In the genomic region with DNA sequence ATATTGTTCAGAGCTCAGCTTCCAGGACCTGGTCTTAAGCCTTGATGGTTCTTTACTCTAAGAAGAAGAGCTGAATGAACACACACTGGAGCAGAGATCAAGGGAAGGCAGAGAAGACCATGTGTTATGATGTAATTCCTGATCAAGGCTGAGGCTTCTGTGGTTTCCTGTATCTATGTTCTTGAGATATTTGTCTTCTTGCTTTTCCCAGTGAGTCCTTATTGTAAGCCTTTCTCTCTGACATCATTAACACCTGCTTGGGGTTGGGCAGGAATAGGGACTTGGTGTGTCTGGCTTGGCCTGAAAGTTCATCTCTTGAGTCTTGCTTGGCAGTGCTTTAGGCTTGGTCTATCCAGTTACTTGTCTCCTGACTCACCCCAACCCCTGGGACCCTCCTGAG, we compare ENCODE assay signal across 26 mouse cellular contexts. TPM values are rescaled to one million over a fixed set of nuclear protein-coding genes. Genes with fewer than 3 reads are reported as not detected.
DNase-seq lines count a peak whose midpoint lies in the region; ATAC-seq lines count a peak whose summit lies in the region.
"Had no signal": no experiment of that assay in that cellular context is flagged by ENCODE, and none has a peak within 500 bp of the region (broad histone marks: within the 10 kb centered on the region; RNA-seq: fewer than 3 reads in every experiment).

No protein-coding gene starts in this region.

- no peaks in the 10 kb centered on the region for H3K9me3 ChIP-seq in forebrain, embryonic 11.5 days (ENCODE audit: control insufficient read depth, low read length)
- H3K9me3 ChIP-seq: embryonic facial prominence, embryonic 13.5 days; heart, embryonic 15.5 days; hindbrain, embryonic 10.5 days; intestine, embryonic 15.5 days; limb, embryonic 12.5 days; liver, embryonic 12.5 days; neural tube, embryonic 12.5 days had no signal

- H3K4me1 ChIP-seq in forebrain, embryonic 11.5 days (replicated peaks; ENCODE audit: control insufficient read depth, insufficient read depth, low read length) = no peaks in the 10 kb centered on the region
- H3K4me1 ChIP-seq: embryonic facial prominence, embryonic 13.5 days; heart, embryonic 15.5 days; hindbrain, embryonic 10.5 days; intestine, embryonic 15.5 days; limb, embryonic 12.5 days; liver, embryonic 12.5 days; neural tube, embryonic 12.5 days had no signal

- no peak overlapping the region for H3K27ac ChIP-seq in forebrain, embryonic 11.5 days (ENCODE audit: low read depth, low read length)
- H3K27ac ChIP-seq: embryonic facial prominence, embryonic 13.5 days; heart, embryonic 15.5 days; hindbrain, embryonic 10.5 days; intestine, embryonic 15.5 days; left cerebral cortex, adult 2 months; limb, embryonic 12.5 days; liver, embryonic 12.5 days; neural tube, embryonic 12.5 days had no signal

- ATAC-seq in activated CD4-positive, CD25-positive, alpha-beta regulatory T cell, adult 4 months = peak; percentile 54
- no peak for ATAC-seq in forebrain, embryonic 11.5 days (replicated peaks; ENCODE audit: low FRiP score)
- ATAC-seq: intestine, embryonic 15.5 days; liver, embryonic 12.5 days had no signal

- H3K27me3 ChIP-seq in forebrain, embryonic 11.5 days (ENCODE audit: control insufficient read depth, insufficient read depth, low read length) = no peaks in the 10 kb centered on the region
- H3K27me3 ChIP-seq: embryonic facial prominence, embryonic 13.5 days; heart, embryonic 15.5 days; intestine, embryonic 15.5 days; limb, embryonic 12.5 days; liver, embryonic 12.5 days; neural tube, embryonic 12.5 days had no signal

- intact Hi-C loops in gastrocnemius, postnatal 14 days (cut with DNase I; ENCODE audit: low total_unique reads) = no loop called here

- no peak overlapping the region for H3K4me3 ChIP-seq in forebrain, embryonic 11.5 days (ENCODE audit: low read depth, low read length)
- H3K4me3 ChIP-seq: embryonic facial prominence, embryonic 13.5 days; heart, embryonic 15.5 days; hindbrain, embryonic 10.5 days; intestine, embryonic 15.5 days; left cerebral cortex, adult 2 months; limb, embryonic 12.5 days; liver, embryonic 12.5 days; neural tube, embryonic 12.5 days had no signal

- no peaks in the 10 kb centered on the region for H3K36me3 ChIP-seq in forebrain, embryonic 11.5 days (ENCODE audit: control insufficient read depth, insufficient read depth, low read length)
- H3K36me3 ChIP-seq: embryonic facial prominence, embryonic 13.5 days; heart, embryonic 15.5 days; hindbrain, embryonic 10.5 days; intestine, embryonic 15.5 days; limb, embryonic 12.5 days; liver, embryonic 12.5 days; neural tube, embryonic 12.5 days had no signal

- no peak overlapping the region for H3K4me2 ChIP-seq in forebrain, embryonic 11.5 days (ENCODE audit: low read depth, low read length, severe bottlenecking)
- H3K4me2 ChIP-seq: embryonic facial prominence, embryonic 13.5 days; heart, embryonic 15.5 days; intestine, embryonic 15.5 days; limb, embryonic 12.5 days; liver, embryonic 12.5 days; neural tube, embryonic 12.5 days had no signal

- no peak overlapping the region for H3K9ac ChIP-seq in forebrain, embryonic 11.5 days (ENCODE audit: low read length)
- H3K9ac ChIP-seq: embryonic facial prominence, embryonic 13.5 days; heart, embryonic 15.5 days; intestine, embryonic 15.5 days; limb, embryonic 12.5 days; liver, embryonic 12.5 days; neural tube, embryonic 12.5 days had no signal

- peak; percentile 33 for DNase-seq in heart, adult 11 months
- DNase-seq in heart, adult 18-20 months = no peak
- peak; percentile 87 for DNase-seq in naive thymus-derived CD4-positive, alpha-beta T cell, adult 2 months (ENCODE audit: low read depth)
- DNase-seq in thymus, postnatal 36 days = peak; percentile 39 to 49
- DNase-seq in gastrocnemius, postnatal 14 days = no peak
- DNase-seq in forebrain, embryonic 11.5 days (ENCODE audit: low spot score) = no peak
- no peak for DNase-seq in ovary, postnatal 10 days (ENCODE audit: low spot score)
- DNase-seq: adrenal gland, adult 2 months; cerebellum, adult 8-10 months; kidney, adult 9 months; kidney, postnatal 25 days; lung, adult 2 months; right cerebral cortex, adult 18-20 months had no signal

RNA-seq across cellular contexts. Expression of a gene that starts 1.8 kb away (rescaled TPM):
- not detected for total RNA-seq in heart, adult 18-20 months (2021)
- not detected for polyA plus RNA-seq in activated CD4-positive, CD25-positive, alpha-beta regulatory T cell, adult 4 months (2017; shearing (Covaris generic))
- not detected for total RNA-seq in gastrocnemius, postnatal 14 days (2021)
- polyA plus RNA-seq in forebrain, embryonic 11.5 days (2014; fragmentation: Nextera tagmentation; extraction: Ambion mirVana) = not detected in 2 replicates
- total RNA-seq: adrenal gland, adult 2 months; gastrocnemius, adult 18-20 months; left cerebral cortex, adult 2 months; midbrain, postnatal 0 days had no signal
- polyA plus RNA-seq: adrenal gland, adult 2 months; embryonic facial prominence, embryonic 13.5 days; gonadal fat pad, adult 2 months; heart, embryonic 15.5 days; hindbrain, embryonic 10.5 days; intestine, embryonic 15.5 days; limb, embryonic 12.5 days; liver, embryonic 12.5 days; lung, adult 2 months; midbrain, postnatal 0 days; neural tube, embryonic 12.5 days; testis, adult 2 months had no signal

RNA-seq across cellular contexts. Expression of a gene that starts 19.6 kb away (rescaled TPM):
- total RNA-seq in heart, adult 18-20 months (2021) = not detected
- not detected for polyA plus RNA-seq in activated CD4-positive, CD25-positive, alpha-beta regulatory T cell, adult 4 months (2017; shearing (Covaris generic))
- not detected for total RNA-seq in gastrocnemius, postnatal 14 days (2021)
- polyA plus RNA-seq in forebrain, embryonic 11.5 days (2014; fragmentation: Nextera tagmentation; extraction: Ambion mirVana) = not detected in 2 replicates
- total RNA-seq: adrenal gland, adult 2 months; gastrocnemius, adult 18-20 months; left cerebral cortex, adult 2 months; midbrain, postnatal 0 days had no signal
- polyA plus RNA-seq: adrenal gland, adult 2 months; embryonic facial prominence, embryonic 13.5 days; gonadal fat pad, adult 2 months; heart, embryonic 15.5 days; hindbrain, embryonic 10.5 days; intestine, embryonic 15.5 days; limb, embryonic 12.5 days; liver, embryonic 12.5 days; lung, adult 2 months; midbrain, postnatal 0 days; neural tube, embryonic 12.5 days; testis, adult 2 months had no signal

RNA-seq across cellular contexts. Expression of a gene that starts 30.2 kb away (rescaled TPM):
- total RNA-seq in heart, adult 18-20 months (2021) = not detected
- polyA plus RNA-seq in activated CD4-positive, CD25-positive, alpha-beta regulatory T cell, adult 4 months (2017; shearing (Covaris generic)) = not detected
- total RNA-seq in gastrocnemius, postnatal 14 days (2021) = under 1 TPM in 1 of 2 experiments, not detected in 1; 0.16 TPM
- not detected in 2 replicates for polyA plus RNA-seq in forebrain, embryonic 11.5 days (2014; fragmentation: Nextera tagmentation; extraction: Ambion mirVana)
- total RNA-seq: left cerebral cortex, adult 2 months; midbrain, postnatal 0 days had no signal
- polyA plus RNA-seq: embryonic facial prominence, embryonic 13.5 days; heart, embryonic 15.5 days; hindbrain, embryonic 10.5 days; limb, embryonic 12.5 days; liver, embryonic 12.5 days; midbrain, postnatal 0 days; neural tube, embryonic 12.5 days had no signal

RNA-seq across cellular contexts. Expression of a gene that starts 48.7 kb away (rescaled TPM):
- total RNA-seq in heart, adult 18-20 months (2021) = not detected
- polyA plus RNA-seq in activated CD4-positive, CD25-positive, alpha-beta regulatory T cell, adult 4 months (2017; shearing (Covaris generic)) = not detected
- not detected for total RNA-seq in gastrocnemius, postnatal 14 days (2021)
- polyA plus RNA-seq in forebrain, embryonic 11.5 days (2014; fragmentation: Nextera tagmentation; extraction: Ambion mirVana) = not detected in 2 replicates
- total RNA-seq: adrenal gland, adult 2 months; gastrocnemius, adult 18-20 months; left cerebral cortex, adult 2 months; midbrain, postnatal 0 days had no signal
- polyA plus RNA-seq: adrenal gland, adult 2 months; embryonic facial prominence, embryonic 13.5 days; gonadal fat pad, adult 2 months; heart, embryonic 15.5 days; hindbrain, embryonic 10.5 days; intestine, embryonic 15.5 days; limb, embryonic 12.5 days; liver, embryonic 12.5 days; lung, adult 2 months; midbrain, postnatal 0 days; neural tube, embryonic 12.5 days had no signal

RNA-seq across cellular contexts. Expression of a gene that starts 57.4 kb away (rescaled TPM):
- 100 to 1,000 TPM; 144 to 148 TPM for total RNA-seq in heart, adult 18-20 months (2021)
- polyA plus RNA-seq in activated CD4-positive, CD25-positive, alpha-beta regulatory T cell, adult 4 months (2017; shearing (Covaris generic)) = 1 to 10 TPM; 2.9 to 6.1 TPM
- 10 to 100 TPM; 88.7 to 94.7 TPM for total RNA-seq in gastrocnemius, postnatal 14 days (2021)
- 0.65 and 0.69 TPM in 2 replicates for polyA plus RNA-seq in forebrain, embryonic 11.5 days (2014; fragmentation: Nextera tagmentation; extraction: Ambion mirVana)

Comparison
In these comparisons a context has a peak if more than half of its experiments do, and no peak if none do; other contexts are left out.
1. DNase-seq: peak in heart, adult 11 months (single experiment), naive thymus-derived CD4-positive, alpha-beta T cell, adult 2 months (single experiment) and thymus, postnatal 36 days (2 of 2); none in heart, adult 18-20 months (0 of 2), gastrocnemius, postnatal 14 days (single experiment), forebrain, embryonic 11.5 days (single experiment) and ovary, postnatal 10 days (single experiment).